Mouse (Mus musculus) T-helper 2 cell (primary cell): ENCODE data around the gene Gm17622.

Experiments
- in situ Hi-C: fragments of 300-600 bp; cut with MboI, MseI; formaldehyde crosslinking; loops from one replicate; pipeline ENCODE4 v1.15.1; 2025; ENCODE audit warnings: high pct_unique_total_duplicates

Gene Gm17622

DNA sequence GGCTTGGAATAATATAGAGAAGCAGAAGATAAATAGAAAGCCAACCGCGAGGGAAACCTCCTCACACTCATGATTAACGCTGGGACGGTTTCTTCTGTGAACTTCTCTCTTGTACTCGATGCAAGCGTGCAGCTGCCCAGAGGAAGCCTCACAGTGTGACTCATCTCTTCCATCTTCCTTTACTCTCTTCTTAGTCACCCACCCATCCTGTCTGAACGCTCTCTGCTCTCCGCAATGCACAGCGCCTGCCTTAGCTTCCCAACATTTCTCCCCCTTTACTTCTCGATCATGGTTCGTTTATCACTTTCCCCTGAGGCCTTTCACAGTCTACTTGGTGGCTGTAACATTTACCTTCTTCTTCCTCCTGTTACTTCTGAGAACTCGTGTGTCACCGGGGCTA is 20.1 kb downstream of the Gm17622 start:
- in situ Hi-C loops, result no loop called here

DNA sequence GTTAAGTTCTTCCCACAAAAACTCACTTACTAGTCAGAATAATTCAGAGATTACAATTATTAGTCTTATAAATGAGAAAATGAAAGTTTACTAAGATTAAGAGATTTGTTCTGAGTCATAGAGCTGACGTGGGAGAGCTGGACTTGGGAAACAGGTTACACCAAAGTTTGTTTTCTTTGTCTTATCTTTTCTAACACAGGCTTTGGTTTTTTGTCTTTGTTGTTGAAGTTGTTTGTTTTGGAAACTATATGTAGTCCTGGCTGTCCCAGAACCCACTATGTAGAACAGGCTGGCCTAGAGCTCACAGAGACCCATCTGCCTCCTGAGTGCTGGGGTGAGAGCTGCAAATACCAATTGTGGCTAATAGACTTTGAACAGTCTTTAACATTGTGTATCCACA is 20.7 kb downstream of the Gm17622 start:
- in situ Hi-C loops, result no loop called here

DNA sequence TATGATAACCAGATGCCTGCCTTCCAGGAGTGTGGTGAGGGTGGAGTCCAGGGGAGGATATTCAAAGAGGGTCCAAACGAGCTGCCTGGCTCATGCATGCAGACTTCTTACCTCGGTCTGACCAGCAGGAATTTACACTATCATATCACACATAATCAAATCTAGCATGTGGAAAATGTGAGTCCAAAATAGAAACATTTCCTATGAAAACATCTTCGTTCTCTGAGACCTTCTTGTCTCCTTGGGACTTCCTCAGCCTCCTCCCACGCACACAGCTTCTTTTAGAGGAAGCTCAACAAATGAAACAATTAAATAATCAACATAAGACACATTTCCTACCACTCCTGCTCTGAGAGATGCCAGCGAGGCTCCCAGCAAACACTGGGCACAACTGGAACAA is 21.4 kb downstream of the Gm17622 start:
- in situ Hi-C loops, result no loop called here

DNA sequence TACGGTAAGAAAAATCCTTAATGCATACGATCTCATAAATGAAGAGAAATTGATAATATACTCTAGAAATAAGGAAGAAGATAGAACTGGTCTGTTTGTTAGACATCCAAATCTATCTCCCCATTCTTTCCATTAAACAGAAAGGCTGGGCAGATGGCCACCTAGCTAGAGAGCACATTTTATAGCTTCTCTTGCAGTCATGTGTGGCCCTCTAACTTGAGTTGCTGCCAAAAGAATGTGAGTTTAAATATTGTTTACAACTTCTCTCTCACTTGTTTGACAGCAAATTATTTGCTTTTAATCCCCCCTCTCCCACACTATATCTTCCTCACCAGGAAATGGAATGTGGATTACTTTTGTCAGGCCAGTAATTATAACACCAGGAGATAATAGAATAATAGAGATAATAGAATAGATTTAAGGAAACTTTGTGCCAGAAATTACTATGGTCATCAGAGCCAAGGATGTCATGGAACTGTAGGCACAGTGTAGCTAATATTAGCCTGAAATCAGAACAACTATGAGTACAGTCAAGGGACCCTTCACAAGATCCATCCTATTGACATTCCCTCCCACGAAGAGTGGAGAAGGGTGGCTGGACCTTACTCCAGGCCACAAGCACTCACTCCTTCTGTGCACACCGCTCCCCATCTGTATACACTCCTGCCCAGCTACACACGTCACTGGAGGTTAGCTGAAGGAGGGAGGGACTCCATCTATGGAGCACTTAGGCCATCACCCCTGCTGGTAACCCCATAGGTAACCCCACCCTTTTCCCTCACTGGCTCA is 23.8 kb downstream of the Gm17622 start:
- in situ Hi-C loops, result no loop called here

DNA sequence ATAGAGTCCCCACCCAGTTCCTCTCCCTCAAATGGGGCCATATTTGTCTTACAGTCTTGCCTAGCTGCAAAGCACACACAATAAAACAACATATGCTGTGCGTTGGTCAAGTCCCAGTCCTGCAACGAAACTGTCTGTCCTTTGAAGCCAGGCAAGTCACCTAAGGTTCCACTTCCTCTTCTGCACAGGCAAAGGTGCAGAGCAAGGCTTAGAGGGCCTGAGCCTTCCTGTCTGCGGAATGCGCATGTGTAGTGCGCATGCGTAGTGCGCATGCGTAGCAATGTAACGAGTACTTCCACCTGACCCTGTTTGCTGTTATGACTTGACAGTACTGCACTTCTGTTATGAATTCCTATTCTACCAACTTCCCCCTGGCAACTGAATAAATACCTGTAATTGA is 25.7 kb downstream of the Gm17622 start:
- in situ Hi-C loops, result no loop called here

DNA sequence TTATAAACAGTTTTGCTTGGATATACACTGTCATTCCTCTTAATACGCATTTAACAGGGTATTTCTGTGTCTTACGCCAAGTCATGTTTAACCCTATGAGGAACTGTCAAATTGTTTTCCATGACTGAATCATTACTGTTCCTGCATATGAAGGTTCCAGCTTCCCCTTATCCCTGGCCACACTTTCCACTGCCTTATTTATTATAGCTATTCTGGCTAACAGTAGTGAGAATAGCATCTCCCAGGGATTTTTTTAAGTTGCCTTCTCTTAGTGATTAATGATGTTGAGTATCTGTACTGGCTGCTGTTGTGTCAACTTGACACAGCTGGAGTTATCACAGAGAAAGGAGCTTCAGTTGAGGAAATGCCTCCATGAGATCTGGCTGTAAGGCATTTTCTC is 26.8 kb downstream of the Gm17622 start:
- in situ Hi-C loops, result no loop called here

DNA sequence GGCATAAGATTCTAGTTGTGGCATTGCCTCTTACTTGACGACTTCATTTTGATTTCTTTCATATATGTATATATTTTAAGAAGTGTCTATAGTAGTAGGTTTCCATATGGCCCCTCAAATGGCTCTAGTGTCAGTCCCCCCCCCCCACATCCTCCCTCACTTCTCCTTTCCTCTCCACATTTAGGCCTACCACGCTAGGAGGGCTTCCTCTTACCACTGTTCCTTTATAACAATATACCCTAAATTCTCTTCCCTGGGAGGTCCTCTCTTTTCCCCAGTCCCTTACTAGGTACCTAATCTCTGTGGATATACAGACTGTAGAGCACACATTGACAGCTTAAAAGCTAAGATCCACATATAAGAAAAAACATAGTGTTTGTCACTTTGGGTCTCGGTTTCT is 30.8 kb downstream of the Gm17622 start:
- in situ Hi-C loops, result no loop called here

DNA sequence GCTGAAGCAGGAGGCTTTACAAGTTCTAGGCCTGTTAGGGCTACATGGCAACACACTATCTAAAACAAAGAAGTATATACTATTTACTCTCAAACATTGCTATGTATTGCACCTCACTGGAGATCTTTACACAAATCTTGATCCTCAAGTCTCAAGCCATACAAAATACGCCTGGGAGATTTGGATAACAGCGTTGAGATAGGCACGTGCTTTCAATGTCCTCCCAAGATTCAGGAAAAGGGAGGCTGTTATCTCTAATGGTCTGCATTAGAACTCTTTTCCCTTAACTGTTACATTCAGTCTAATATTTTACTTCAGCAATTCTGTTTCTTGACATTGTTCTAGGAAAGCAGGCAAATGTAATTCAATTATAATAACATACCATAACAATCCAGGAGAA is 36.5 kb downstream of the Gm17622 start:
- in situ Hi-C loops, result no loop called here

DNA sequence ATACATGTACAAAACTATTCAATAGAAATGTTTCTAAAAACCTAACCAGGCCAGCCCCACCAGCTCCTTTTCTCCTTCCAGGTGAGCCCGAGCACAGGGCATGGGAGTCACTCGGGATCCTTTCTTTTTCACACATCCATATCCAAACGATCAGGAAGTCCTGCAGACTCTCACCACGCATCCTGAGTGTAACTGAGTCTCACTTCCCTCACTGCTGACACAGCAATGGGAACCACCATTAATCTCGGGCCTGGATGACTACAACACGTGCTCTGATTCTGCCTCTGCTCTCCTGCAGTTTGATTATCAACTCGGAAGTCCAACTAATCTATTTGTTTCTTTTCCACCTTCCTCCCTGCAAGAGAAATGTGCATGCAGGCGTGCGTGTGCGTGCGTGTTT is 37.3 kb downstream of the Gm17622 start:
- in situ Hi-C loops, result no loop called here

DNA sequence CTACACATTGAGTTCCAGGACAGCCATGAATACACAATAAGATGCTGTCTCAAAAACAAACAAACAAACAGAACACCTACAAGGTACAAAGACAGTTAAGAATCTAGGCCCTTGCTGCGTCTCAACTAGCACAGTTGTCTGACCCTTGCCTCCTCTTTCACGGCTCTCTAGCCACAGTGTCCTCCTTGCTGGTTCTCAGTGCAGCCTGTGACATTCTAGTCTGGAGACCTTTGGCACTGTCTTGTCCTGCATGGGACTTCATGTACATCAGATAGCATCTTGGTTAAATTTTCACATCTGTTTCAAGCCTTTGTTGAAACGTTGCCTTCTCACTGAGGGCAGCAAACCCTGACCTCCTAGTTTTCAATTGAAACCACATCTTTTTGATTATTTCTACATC is 38.2 kb downstream of the Gm17622 start:
- in situ Hi-C loops, result no loop called here

DNA sequence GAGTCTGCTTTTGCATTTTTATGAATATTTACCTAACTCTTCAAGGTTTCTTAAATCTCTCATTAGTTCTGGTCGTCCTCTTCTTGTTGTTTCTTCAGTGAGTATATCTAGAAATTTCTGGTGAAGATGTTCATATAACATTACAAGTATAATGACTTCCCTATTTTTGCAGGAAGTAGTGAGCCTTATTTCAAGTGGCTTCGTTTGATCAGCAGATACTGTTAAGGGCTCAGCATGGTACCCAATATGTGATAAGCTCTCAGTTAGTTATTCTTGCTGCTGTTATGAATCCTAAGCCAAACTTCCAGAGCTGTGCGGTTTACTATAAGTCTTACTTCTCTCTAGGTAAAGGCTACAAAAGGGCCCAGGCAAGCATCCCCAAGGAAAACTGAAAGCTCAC is 39.0 kb downstream of the Gm17622 start:
- in situ Hi-C loops, result no loop called here

DNA sequence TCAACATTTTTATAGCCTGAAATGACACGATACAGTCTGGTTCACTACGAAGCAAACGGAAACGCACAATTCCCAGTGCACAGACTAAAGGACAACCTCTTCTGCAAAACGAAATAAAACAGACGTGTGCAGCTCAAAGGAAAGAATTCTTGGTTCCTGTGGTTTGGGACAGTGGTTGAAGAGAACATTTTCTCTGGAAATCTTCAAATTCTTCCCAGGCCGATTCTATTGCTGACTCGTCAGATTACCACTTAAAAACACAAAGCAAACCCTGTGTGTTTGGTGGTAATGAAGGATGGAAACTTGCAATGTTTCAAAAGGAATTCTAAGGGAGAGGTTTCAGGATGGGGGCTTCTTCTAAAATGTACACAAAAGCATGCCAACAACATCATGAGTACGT is 39.5 kb downstream of the Gm17622 start:
- in situ Hi-C loops, result no loop called here

DNA sequence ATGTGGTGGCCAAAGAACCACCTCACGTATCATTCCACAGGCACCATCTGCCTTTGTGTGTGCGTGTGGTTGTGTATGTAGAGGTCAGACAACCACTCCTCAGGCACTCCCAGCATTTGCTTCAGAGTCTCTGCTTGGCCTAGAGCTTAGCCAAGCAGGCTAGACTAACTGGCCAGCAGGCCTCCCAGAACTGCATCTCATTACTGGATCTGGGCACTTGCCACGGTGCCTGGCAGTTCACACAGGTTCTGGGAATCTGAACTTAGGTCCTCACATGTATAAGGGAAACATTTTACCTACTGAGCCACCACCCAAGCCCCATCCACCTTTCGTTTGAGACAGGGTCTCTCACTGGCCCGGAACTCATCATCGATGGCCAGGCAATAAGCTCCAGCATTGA is 41.6 kb downstream of the Gm17622 start:
- in situ Hi-C loops, result no loop called here

DNA sequence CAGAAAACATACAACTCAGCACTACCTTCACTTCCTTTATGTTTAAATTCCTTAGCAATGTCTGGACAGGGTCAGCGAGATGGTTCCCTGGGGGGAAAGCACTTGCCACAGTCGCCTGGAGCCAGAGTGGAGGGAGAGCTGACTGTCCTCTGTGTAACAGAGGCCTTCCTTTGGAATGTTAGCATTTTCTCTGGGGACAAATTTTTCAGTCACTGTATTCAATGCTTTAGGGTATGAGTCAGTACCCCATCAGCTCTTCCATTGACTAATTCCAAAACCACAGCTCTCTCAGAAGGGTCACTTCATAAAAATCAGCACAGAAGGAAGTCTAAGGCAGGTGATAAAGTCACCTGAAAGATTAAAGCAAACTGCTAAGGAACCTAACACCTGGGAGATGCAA is 43.2 kb downstream of the Gm17622 start:
- in situ Hi-C loops, result no loop called here

DNA sequence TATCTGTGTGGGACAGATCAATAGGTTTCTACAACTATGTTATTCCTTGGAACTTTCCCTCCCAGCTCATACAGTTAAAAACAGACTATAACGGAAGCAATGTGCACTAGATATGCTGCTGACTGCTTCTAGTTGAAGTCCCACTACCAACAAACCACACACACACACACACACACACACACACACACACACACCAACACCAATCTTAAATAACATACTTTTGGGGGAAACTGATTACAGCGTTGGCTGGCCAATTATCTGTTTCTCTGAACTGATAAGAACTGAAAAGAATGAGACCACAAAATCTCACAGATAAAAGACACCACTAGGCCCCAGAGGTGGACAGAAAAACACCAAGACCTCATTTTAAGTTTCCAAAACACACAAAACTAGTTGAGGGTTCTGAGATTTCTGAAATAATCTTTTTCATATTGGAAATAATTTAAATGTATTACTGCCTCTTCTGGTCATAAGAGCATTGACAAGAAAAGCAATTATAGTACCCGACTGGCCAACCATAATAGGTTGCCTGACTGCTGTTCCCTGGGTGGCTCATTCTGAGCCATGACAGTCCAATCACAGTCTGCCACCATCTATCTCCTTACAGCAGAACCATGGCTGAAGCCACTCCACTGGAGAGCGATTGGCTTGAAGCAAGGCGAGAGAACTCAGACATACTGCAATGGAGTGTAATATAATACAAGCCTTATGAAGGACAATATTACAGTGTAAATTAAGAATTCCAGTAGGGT is 46.5 kb downstream of the Gm17622 start:
- in situ Hi-C loops, result no loop called here

DNA sequence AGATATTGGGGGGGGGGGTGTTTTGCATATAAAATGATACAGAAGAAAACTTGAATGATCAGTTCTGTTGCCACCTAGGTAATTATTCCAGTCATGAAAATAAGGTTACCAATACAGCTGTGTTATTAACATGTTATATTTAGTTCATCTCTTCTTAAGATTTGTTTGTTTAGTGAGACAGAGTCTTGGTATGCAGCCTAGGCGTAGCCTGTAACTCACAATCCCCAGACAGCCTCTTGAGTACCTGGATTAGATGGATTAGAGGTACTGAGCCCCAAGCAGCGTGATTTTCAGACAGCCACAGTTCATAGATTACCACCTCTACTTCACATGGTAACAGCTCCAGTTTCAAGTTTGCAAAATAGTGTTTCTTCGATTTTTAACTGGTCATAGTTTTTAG is 47.6 kb downstream of the Gm17622 start:
- in situ Hi-C loops, result no loop called here
